Mouse (Mus musculus) lung, postnatal 25 days (tissue): ENCODE results near the gene Hip1r.

Experiments used
- DNase-seq: peaks from one replicate; pipeline ENCODE4 v3.0.0; 2022; ENCODE audit warnings: low spot score

The Hip1r gene

DNA sequence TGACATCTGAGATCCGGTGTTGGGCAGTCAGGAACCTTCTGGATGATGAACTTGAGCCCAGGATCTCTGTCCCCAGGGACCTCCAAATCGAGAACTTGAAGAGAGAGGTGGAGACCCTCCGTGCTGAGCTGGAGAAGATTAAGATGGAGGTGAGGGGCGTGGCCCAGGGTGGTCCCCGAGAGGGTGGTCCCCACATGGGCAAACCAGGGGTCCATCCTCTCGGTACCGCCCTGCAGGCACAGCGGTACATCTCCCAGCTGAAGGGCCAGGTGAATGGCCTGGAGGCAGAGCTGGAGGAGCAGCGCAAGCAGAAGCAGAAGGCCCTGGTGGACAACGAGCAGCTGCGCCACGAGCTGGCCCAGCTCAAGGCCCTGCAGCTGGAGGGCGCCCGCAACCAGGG, 23.3 kb downstream of the Hip1r start:
- no peak for DNase-seq

DNA sequence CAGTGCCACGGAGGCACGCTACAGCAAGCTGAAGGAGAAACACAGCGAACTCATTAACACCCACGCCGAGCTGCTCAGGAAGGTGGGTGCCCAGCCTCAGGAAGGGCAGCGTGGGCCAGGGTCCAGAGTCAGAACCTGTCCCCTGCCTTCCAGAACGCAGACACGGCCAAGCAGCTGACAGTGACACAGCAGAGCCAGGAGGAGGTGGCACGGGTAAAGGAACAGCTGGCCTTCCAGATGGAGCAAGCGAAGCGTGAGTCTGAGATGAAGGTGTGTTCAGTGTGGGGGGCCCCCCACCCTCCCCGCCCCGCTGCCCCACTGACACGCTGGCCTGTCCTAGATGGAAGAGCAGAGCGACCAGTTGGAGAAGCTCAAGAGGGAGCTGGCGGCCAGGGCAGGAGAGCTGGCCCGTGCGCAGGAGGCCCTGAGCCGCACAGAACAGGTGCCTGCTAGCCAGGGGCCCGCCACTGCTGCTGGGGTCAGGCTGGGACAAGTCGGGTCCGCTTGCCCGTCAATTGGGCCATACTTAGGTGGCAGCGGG, 23.9 kb downstream of the Hip1r start:
- no peak for DNase-seq

DNA sequence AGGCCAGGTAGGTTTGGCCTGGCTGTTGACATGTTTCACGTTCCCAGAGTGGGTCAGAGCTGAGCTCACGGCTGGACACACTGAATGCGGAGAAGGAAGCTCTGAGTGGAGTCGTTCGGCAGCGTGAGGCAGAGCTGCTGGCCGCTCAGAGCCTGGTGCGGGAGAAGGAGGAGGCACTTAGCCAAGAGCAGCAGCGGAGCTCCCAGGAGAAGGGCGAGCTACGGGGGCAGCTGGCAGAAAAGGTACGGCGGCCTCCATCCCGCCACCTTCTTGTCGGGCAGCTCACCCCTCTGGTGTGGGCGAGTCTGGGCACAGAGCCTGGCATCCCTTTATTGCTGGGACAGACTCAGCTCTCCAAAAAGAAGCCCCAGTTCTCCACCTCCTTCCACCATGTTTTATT, 24.4 kb downstream of the Hip1r start:
- no peak for DNase-seq

DNA sequence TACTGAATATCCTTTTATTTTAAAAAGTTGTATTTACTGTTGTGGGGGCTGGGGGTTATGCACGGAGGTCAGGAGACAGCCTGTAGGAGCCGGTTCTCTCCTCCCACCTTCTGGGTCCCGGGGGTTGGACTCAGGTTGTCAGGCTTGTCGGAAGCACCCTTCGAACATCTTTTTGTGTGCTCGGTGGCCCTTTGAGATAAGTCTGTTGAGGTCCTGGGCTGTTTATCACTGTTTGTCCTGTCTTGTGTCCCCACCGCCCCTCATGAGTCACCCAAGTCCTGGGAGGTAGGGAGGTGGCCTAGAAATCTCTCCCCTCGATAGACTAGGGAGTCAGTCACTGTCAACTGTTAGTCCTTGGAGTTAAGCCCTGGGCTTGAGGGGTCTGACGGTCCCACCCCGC, 24.9 kb downstream of the Hip1r start:
- no peak for DNase-seq

DNA sequence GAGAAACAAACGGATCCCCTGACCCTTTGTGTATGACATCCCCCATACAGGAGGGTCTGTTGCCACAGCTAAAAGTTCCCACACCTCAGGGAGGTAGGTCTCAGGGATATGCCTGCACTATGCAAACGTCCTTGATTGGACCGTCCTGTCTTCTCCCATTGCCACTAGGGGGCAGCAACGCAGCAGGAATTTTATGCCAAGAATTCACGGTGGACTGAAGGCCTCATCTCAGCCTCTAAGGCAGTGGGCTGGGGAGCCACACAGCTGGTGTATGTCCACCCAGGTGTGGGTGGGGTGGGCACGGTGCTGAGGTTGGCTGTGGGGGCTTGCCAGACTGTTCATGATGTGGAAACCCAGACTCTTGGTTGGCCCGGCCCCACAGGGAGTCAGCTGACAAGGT, 27.4 kb downstream of the Hip1r start:
- DNase-seq = peak; percentile 89

DNA sequence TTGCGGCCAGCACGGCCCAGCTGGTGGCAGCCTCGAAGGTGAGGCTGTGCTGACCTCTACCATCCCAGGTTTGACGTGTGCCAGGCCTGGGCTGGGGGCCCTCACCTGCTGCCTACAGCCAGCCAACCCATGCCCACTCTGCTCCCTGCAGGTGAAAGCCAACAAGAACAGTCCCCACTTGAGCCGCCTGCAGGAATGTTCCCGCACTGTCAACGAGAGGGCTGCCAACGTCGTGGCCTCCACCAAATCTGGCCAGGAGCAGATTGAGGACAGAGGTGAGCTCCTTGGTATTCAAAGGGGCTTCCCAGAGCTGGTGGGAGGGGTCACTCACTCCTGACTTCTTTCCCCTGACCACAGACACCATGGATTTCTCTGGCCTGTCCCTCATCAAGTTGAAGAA, 27.8 kb downstream of the Hip1r start:
- DNase-seq = no peak

DNA sequence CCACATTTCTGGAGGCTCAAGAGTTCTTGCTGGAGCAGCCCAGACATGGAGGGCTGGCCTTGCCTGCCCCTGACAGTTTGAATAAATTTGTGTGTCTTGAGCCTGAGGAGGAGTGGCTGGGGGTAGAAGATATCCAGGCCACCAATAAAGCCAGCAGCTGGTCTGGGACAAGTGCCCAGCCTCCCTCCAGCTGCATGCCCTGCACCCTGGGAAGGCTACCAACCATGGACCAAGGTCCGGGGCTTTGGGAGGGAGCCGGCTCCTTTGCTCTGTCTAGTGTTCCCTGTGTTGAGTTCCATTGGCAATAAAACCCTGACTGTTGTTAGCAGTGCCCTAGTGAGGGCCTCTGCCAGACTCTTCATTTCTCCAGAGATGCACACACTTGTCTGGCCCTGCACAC, 29.4 kb downstream of the Hip1r start:
- no peak for DNase-seq

DNA sequence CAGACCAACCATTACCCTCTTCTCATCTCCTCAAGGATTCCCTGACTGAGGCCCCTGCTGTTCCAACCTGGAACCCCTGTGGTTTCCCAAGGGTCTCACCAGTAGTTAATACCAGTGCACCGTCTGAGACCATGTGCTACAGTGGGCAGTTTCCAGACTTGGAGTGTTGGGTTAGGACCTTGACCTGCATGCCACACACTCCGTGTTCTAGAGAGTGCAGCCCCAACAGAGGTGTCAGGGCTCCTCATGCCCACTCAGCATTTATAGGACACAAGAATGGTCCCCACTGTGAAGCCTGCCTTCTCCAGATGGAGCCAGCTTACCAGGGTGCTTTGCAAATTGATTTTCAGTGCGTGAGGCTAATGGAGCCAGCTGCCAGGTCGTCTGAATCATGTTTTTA, 29.9 kb downstream of the Hip1r start:
- DNase-seq = no peak

DNA sequence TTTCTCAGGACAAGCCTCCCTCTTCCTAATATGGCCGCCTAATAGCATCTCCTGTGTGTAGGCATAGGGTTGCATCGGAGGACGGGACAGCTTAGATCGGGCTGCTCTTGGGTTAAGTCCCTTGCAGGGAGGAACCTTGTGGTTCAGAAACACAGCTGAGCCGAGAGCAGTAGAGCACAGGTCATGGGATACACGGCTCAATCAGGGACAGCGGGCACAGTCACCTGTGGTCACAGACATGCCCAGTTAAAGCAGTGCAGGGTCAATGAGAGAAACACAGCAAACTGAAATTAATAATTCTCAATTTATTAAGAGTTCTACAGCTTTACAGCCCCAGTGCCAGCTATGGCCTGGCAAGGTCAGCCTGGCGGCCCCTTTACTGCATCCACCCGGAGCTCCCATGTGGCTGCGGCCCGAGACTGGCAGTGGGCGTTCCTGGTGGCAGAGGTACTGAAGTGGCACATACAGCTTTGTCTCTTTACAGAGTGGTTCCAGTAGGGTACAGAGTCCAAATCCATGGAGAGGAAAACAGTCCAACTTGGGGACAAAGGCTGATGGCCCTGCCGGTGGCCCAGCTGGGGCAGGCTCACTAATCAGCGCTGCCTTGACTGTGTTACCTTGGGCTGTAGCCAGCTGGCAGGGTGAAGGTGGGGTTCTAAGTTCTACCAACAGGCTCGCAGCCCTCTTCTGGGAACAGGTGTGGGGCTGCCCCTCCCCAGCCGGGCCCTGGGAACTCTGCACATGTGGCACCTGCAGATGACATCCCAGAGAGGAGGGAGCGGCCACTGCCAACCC, 31.1 kb downstream of the Hip1r start:
- no peak for DNase-seq

DNA sequence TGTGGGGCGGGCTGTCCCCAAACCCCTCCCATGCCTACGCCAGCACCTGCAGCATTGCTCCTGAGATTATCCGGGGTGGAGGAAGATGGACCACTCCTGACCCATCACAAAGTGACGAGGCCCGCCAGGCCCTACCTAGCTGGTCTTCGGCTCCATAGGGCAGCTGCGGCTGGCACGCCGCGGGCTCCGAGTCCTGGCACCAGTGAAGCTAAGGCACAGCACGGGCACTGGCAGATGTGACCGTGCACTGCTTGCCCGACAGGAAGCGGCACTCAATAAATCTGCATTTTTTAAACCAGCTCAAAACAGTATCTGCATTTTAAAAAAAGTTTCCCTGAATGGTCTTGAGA, 31.7 kb downstream of the Hip1r start:
- DNase-seq = no peak

DNA sequence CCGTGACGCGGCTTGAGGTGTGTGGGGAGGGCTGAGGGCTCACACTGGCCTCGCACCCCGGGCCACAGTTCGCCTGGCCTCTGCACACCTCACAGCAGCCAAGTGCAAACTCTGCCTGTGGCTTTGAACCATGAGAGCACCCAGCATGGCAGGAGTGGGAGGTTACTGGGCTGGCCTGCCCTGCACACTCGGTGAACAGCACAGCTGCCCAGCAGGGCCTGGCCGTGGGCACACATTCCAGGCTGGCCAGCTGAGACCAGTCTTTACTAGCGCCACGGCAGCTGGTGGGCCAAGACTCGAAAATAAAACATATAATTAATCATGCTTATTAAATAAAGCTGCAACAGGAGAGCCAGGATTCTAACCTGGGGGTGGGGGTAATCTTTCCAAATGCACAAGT, 32.2 kb downstream of the Hip1r start:
- DNase-seq = no peak

DNA sequence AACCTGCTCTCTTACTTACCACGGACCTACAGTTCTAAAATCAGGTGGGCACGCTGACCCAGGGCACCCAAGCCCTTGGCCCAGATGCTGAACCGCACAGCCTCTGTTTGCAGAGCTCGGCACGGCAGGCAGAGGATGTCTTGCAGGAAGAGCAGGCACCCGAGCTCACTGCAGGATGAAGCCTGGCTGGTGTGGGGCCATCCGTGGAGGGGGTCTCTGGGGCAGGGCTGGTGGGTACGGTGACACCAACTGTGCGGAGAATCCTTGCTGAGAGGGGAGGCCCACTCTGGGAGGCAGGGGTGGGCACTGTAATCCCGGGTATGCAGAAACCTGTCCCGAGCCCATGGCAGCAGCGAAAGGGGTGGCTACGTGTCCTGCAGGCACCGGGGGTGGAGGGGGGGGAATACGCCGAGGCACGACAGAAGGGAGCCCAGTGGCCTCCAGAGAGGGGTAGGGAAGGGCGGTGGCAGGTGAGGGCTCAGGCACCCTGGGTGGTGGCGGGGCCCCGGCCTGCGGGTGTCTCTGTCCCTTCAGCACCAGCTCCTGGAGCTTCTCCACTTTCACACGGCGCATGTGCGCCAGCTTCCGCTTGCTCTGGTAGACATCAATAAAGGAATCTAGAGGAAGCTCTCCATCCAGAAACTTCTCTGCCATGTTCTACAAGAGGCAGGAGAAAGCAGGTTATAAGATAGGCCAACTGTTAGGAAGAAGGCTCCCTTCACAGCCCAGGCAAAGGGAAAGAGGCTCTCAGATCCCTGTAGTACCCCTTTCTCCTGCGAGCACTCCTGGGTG, 32.9 kb downstream of the Hip1r start:
- DNase-seq = no peak

DNA sequence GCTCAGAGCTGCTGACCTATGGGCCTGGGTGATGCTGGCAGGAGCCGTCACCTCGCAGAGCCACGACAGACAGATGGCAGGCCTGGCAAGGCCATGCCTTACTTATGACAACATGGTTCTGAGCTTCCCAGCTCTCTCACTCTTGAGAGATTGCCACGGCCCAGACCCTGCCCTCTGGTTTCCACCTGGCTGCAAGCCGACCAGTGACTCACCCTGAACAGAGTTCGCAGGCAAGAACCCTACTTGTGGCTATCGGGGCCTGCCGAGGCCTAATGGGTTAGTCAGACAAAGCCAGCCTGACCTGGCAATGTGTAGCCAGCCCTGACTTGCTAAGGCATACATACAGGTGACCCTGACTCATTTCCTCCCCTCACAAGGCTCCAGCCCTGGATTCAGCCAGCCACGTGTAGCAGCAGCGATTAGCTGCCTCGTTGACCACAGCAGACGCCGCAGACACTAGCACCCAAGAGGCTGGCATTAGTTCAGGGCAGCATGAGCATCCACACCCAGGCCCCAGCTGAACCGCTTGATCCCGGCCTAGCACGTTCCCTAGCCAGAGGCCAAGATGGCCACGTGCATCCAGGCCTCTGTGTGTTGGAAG, 33.6 kb downstream of the Hip1r start:
- DNase-seq = no peak

DNA sequence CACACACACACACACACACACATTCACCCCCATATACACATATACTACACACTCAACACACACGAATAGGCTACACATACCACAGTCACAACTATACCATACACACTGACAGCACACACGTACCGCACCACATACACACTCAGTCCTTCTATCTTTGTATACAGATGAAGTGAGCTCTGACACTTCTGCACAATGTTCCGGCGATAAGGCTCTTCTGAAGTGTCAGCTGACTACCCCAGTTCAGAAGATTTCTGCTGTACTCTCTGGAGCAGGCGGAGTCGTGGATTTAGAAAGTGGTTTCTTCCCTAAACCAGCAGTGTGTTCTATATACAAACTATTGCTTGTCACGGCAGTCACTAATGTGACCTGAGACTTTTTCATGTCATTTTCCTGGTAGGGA, 36.6 kb downstream of the Hip1r start:
- DNase-seq = no peak

DNA sequence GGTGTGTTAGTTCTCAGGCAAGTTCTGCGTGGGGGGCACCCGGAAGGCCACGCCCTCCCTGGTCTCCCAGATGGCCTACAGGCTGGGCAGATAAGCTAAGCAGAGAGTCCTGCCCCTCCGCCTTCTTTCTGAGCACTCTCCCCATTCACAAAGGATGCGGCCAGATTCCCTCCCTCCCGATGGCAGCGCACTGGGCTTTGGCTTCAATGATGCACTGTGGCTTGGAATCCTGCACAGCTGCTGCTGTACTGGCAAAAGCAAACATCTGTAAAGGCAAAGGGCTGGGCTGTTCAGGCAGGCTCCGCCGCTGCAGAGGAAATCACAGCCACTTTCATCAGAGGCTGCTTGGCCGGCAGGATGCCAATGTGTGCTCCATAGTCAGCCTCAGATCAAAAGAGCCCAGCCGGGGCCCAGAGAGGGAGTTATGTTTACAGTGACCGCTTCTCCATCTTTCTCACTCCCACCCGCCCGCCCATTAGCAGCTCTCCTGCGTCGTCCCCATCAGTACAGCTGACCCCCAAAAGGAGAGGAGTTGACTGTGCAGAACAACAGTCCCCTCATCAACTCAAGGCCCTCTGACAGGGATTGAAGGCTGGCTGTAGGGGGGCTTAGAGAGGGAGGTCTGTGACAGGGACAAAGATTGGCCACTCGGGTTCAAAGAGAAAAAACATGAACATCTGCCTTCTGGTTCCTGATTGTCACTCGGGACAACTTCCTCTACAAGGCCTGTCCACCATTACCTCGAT, 37.7 kb downstream of the Hip1r start:
- DNase-seq = peak; percentile 76

DNA sequence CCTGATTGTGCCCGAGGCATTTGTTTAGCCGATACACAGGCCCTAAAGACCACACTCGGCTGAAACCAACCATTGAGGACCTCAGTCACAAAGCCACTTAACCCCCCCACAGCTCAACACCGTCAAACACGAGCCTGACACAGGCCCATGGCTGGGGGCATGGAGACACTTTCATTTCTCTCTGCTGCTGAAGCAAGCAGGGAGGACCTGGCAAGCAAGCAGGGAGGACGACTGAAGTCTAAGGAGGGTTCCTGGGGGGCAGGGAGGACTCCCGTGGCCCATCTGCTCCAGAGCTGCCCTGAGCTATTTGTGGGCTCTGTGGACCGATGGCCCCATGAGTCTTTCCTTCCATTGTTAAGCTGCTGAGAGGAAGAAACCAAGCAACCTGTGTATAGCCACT, 38.5 kb downstream of the Hip1r start:
- no peak for DNase-seq

DNA sequence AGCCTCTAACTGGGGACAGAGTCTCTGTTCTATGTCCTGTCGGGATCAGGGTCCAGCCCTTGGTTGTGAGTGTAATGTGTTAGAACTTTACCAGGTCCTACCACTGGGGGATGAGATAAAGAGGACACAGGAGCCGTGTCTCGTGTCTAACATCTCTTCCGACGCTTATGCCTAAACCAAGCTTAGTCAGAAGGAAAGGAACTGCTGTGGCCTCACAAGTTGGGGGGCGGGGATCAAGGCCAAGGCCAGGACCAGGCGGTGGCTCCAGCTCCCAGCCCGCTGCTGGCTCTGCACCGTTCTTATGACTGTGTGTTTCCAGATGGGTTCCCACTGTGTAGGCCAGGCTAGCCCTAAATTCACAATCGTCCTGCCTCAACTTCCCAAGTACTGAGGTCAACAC, 39.5 kb downstream of the Hip1r start:
- DNase-seq = no peak

DNA sequence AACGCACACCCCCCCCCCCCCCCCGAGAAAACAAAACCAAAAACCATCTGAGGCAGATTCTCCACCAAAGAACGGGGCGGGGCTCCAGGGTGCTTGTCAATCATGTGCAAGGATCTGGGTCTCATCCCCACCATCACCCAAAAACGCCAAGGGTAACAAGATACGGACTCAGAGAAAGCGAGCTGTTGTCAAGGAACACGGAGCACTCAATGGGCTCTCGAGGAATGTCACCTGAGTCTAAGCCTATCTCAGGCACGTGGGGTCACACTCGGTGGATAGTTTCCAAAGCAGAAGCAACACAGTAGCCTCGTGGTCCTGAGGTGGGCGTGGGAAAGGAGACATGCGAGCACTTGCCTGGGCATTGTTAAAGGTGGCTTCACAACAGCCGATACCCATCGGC, 40.3 kb downstream of the Hip1r start:
- no peak for DNase-seq

DNA sequence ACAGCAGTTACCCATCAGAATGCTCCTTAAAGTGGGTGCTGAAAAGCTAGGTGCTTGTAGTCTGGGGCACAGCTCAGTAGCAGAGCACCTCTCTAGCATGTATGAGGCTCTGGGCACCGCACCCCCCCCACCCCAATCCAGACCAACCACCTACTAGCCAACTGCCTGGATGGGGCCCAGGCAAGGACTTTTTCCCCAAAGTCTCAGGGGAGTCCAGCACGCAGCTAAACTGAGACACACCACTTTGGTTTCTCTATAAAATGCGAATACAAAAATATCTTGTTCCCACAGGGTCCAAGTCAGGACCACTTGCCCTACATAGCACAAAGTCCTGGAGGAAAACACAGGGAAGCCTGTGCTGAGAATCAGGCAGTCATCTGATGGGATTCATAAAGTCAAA, 40.8 kb downstream of the Hip1r start:
- no peak for DNase-seq

DNA sequence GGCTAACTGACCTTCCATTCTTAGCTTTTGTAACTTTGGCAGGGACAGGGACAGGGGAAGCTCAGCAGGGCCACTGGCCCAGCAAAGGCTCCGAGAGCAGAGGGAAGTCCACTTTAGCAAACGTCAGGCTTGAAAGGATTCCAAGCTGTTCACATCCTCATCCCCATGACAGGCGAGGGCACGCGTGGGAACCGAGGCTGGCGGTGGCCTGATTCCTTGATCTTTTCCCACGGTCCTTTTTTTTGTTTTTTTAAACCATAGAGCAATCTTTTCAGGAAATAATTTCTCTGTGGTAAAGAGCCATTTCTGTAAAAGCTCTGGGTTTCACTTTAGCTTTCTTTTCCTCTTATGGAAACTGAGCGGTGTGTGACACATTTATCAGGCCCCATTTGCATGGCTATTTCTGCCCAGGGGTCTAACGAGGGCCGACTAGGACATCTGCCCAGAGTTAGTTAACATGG, 41.4 kb downstream of the Hip1r start:
- peak; percentile 59 for DNase-seq

DNA sequence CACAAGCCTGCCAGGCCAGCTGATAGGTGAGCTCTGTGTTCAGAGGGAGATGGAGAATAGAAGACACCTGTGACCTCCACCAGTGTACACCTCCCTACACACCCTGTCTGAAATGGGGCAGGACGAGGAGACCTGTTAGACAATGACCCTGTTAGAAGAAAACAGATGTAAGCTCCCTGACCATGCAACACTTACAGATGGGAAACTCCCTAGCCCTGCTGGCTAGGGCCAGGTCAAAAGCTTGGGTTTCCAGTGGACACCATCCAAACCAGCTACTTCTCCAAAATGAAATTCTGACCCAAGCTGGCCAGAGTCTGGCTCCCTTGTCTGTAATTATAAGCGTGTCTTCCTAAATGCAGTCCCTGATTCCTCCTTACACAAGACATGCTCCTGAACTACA, 42.3 kb downstream of the Hip1r start:
- no peak for DNase-seq

DNA sequence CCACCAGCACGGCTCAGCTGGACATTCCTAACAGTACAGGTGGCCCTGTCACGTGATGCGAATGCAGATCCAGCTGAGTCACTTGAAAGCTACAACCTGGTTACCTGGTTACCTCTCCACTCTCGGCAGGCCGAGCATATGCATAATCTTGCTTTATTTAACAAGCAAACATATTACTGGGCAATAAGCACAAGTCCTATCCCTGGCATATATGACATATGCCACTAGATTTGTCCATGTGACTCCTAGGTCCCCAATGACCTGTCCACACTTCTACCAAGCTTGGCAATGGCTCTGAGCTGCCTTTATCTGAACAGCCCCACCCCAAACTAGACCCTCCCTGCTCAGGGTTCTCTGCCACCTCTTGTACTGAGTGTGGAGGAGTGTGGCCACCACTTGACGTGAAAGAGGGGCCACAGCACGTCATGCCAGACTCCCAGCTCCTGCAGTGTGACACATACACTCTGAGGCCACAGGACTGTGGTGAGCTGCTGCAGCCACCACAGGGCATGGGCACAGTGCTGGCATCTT, 42.9 kb downstream of the Hip1r start:
- peak; percentile 60 for DNase-seq
